Mouse (Mus musculus) liver, adult (tissue): ENCODE data around the gene Spats2.

Source experiments
- GATA4 ChIP-seq: IDR thresholded peaks from 2 replicates; pipeline ENCODE4 v1.6.1; 2014; ENCODE audit warnings: mild to moderate bottlenecking, low read length; ENCODE audit not compliant: insufficient replicate concordance

Gene Spats2

DNA sequence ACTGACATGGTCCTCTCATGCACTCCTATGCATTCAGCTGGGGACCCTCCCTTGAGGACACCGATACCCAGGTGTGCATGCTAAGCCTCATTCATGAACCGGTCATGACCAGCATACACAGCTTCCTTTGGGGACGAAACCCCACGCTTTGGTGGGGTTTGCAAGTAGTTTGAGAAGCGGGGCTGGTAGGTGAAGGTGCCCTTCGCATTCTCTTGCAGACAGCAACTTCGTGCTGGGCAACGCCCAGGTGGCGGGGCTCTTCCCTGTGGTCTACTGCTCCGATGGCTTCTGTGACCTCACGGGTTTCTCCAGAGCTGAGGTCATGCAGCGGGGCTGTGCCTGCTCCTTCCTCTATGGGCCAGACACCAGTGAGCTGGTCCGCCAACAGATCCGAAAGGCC, 100.4 kb downstream of the Spats2 start:
- no peak for TF ChIP-seq GATA4

GRCm38 (mm10) chr15:99231998-99232397, 106.3 kb downstream of the Spats2 start:
- no peak for TF ChIP-seq GATA4

- no peak for TF ChIP-seq GATA4
Observed at GRCm38 (mm10) chr15:99233719-99234118, 108.0 kb downstream of the Spats2 start.

DNA sequence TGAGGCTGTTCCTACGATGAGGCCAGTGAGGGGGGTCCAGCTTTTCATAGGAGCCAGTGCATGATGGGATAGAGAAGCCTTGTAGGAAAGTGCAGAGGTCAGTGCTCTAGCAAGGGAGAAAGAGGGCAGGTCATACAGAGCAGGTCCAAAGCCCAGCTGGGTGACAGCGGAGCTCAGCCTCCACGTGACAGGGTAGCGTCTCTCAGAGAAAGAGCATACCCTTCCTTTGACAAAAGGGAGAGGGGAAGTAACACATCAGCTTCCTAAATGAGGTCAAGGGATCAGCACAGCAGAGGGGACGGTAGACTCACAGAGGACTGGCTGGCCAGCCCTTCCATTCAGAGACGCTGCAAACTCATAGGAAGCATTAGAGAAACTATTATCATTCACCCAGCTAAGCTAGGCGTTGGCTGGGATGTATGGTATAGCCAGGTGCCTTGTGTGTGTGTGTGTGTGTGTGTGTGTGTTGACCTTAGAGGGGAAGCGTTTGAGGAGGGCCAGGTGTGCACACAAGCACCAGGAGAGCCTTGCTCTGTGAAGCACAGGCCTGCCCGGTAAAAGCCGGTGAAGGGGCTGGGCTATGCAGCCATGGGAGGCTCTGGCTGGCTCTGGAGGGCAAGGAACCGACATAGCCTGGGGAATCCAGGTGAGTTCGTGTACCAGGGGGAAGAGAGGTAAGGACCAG, 108.8 kb downstream of the Spats2 start:
- no peak for TF ChIP-seq GATA4

DNA sequence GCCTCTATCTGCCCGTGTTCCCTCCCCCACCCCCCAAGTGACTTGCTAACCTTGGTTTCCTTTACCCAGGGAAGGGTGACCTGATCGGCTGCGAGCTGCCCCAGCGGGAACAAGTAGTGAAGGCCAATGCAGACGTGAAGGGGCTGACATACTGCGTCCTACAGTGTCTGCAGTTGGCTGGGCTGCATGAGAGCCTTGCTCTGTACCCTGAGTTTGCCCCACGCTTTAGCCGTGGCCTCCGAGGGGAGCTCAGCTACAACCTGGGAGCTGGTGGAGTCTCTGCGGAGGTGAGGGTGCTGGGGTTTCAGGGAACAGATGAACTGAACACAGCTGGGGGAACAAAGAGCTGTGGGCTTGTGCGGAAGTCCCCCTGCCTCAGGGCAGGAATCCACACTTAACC, 112.3 kb downstream of the Spats2 start:
- TF ChIP-seq GATA4: no peak

- no peak for TF ChIP-seq GATA4
Observed at GRCm38 (mm10) chr15:99240129-99240528, 114.4 kb downstream of the Spats2 start.

- no peak for TF ChIP-seq GATA4
Observed at GRCm38 (mm10) chr15:99241249-99241648, 115.5 kb downstream of the Spats2 start.

DNA sequence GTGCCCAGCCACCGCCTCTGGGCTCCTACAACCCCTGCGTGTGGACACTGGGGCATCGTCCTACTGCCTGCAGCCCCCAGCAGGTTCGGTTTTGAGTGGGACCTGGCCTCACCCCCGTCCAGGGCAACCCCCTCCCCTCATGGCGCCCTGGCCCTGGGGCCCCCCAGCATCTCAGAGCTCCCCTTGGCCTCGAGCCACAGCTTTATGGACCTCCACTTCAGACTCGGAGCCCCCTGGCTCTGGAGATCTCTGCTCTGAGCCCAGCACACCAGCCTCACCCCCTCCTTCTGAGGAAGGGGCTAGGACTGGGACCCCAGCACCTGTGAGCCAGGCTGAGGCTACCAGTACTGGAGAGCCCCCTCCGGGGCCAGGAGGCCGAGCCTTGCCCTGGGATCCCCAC, 116.3 kb downstream of the Spats2 start:
- TF ChIP-seq GATA4: no peak

- no peak for TF ChIP-seq GATA4
Observed at GRCm38 (mm10) chr15:99248972-99249371, 123.3 kb downstream of the Spats2 start.

GRCm38 (mm10) chr15:99249938-99250337, 124.2 kb downstream of the Spats2 start:
- TF ChIP-seq GATA4: no peak

GRCm38 (mm10) chr15:99251626-99252380, 126.1 kb downstream of the Spats2 start, which contains the start of gene Mcrs1:
Mcrs1 (minus strand) TSS chr15:99251961.
- no peak; the same call in 1 of the 2 replicates for TF ChIP-seq GATA4

DNA sequence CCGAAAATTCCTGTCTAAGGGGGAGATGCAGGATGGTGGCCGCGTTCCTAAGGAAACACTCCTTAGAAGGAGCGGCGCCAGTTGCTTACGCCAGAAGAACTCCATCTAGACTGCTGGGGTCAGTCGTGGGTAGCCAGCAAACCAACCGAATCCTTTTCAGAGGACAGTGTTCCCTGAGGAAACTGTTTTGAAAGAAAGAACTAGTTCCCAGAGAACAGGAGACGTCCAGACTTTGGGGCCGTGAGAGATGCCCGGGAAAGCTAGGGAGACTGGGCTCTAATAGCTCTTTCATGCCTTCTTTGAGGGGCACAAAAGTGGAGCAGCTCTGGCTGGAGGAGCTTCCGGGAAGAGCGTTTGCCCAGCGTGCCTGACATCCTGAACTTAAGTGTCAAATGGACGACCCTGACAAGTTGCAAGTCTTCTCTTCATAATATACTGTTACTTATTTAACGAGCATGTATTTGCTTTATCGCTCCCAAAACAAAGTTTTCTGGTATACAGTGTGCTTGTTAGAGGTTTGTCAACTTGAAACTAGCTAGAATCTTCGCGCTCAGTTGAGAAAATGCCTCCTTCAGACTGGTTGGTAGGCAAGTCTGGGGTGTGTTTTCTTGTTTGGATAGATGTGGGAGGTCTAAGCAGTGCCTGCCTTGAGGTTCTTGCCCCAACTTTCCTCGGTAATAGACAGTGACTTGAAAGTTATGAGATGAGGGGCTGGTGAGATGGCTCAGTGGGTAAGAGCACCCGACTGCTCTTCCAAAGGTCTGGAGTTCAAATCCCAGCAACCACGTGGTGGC, 126.9 kb downstream of the Spats2 start:
- no peak for TF ChIP-seq GATA4

GRCm38 (mm10) chr15:99253772-99254171, 128.1 kb downstream of the Spats2 start:
- no peak for TF ChIP-seq GATA4

DNA sequence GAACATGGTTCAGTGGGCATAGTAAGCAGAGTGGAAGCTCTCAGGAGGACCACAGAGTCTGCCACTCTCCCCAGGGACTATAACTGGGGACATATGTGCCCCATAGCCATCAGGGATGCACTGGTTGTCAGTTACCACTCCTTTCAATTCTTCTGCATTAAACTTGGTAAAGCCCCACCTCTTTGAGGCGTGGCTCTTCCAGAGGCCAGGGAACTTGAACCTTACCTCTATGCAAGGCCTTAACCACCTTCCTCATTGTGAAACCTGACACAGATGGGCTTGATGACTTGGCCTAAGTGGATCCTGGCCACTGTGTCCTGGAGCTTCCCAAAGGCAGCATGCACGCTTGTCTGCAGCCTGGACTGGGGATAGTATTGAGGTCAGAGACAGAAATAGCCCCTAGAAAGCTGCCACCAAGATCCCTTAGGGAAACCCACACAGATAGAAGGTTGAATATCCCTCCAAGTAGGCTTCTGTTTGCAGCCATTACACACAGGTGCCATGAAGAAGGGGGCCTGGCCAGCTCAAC, 128.8 kb downstream of the Spats2 start:
- no peak for TF ChIP-seq GATA4

DNA sequence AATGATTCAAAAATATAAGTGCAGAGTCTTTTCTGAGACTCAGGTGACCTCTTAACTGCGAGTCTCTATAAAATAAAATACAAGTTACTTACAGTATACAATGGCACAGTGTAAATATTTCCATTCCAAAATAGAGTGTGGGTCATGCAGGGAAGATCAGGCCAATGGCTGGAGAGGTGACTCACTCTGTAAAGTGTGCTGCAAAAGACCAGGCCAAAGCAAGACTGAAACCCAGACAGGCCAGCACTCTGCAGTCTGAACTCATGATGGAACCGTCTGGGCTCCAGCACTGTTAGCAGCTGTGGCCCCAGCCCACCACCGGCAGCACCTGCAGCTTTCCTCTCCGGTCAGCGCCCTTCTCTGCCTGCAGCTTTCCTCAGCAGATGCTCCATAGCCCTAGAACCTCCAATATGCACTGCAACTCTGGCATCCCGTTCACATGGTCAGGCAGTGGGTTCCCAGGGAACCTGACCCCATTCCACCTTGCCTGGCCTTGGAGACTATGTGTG, 129.6 kb downstream of the Spats2 start:
- no peak for TF ChIP-seq GATA4
